Mouse (Mus musculus) MEL (cell line): ENCODE results near the gene Hcrtr1. TPM values are rescaled to one million over a fixed set of nuclear protein-coding genes. Genes with fewer than 3 reads are reported as not detected.

Experiments used
- DNase-seq: peaks from one replicate; pipeline ENCODE4 v3.0.0; 2011; ENCODE audit warnings: low read depth, low spot score
- H3K27ac ChIP-seq: 2 replicates; pipeline ENCODE4 v1.5.1; 2012; ENCODE audit warnings: low read depth, mild to moderate bottlenecking, control low read depth, low read length, moderate library complexity; ENCODE audit not compliant: control insufficient read depth
- H3K27me3 ChIP-seq, 2 experiments: fragments of 150-350 bp in 1 of 2; sonication (generic) in 1 of 2; 2 replicates each; pipeline ENCODE4 v1.6.1; 2012; ENCODE audit warnings: low read length in 2 of 2, mild to moderate bottlenecking in 2 of 2, improper control_type of control experiment in 1 of 2, moderate library complexity in 1 of 2; ENCODE audit not compliant: insufficient read depth in 2 of 2, control insufficient read depth in 1 of 2
- H3K36me3 ChIP-seq, 2 experiments: 2 replicates each; pipeline ENCODE4 v1.6.1; 2012 to 2014; ENCODE audit warnings: low read length in 2 of 2, improper control_type of control experiment in 1 of 2, inconsistent platforms in 1 of 2, mild to moderate bottlenecking in 1 of 2; ENCODE audit not compliant: insufficient read depth in 2 of 2, control insufficient read depth in 1 of 2
- H3K4me1 ChIP-seq, 2 experiments: fragments of 150-350 bp in 1 of 2; sonication (generic) in 1 of 2; 2 replicates each; pipeline ENCODE4 v1.6.1; 2012; ENCODE audit warnings: low read length in 2 of 2, improper control_type of control experiment in 1 of 2, mild to moderate bottlenecking in 1 of 2; ENCODE audit not compliant: insufficient read depth in 2 of 2, control insufficient read depth in 1 of 2
- H3K4me3 ChIP-seq, 2 experiments: fragments of 150-350 bp in 1 of 2; sonication (generic) in 1 of 2; 2 replicates each; pipeline ENCODE4 v1.5.1; 2012; ENCODE audit warnings: low read depth in 2 of 2, low read length in 2 of 2, mild to moderate bottlenecking in 2 of 2, moderate library complexity in 2 of 2, control low read depth in 1 of 2, improper control_type of control experiment in 1 of 2; ENCODE audit not compliant: control insufficient read depth in 1 of 2, insufficient read depth in 1 of 2
- H3K79me2 ChIP-seq: 2 replicates; pipeline ENCODE4 v1.6.1; 2012; ENCODE audit warnings: mild to moderate bottlenecking, low read length, moderate library complexity; ENCODE audit not compliant: control insufficient read depth, poor library complexity, insufficient read depth
- H3K9ac ChIP-seq: 2 replicates; pipeline ENCODE4 v1.6.1; 2012; ENCODE audit warnings: low read depth, mild to moderate bottlenecking, control low read depth, low read length, moderate library complexity; ENCODE audit not compliant: control insufficient read depth, poor library complexity, severe bottlenecking
- H3K9me3 ChIP-seq: fragments of 150-350 bp; sonication (generic); replicated peaks from 2 replicates; pipeline ENCODE4 v1.6.1; 2012; ENCODE audit warnings: mild to moderate bottlenecking, low read length, improper control_type of control experiment, moderate library complexity; ENCODE audit not compliant: insufficient read depth
- CHD2 ChIP-seq: IDR thresholded peaks from 2 replicates; pipeline ENCODE4 v1.6.1; 2011; ENCODE audit warnings: low read length, improper control_type of control experiment
- MAFK ChIP-seq: IDR thresholded peaks from 2 replicates; pipeline ENCODE4 v1.6.1; 2011; ENCODE audit warnings: low read depth, mild to moderate bottlenecking, low read length, improper control_type of control experiment, borderline replicate concordance
- MAX ChIP-seq: IDR thresholded peaks from 2 replicates; pipeline ENCODE4 v1.6.1; 2011; ENCODE audit warnings: low read length, improper control_type of control experiment
- MYB ChIP-seq: IDR thresholded peaks from 2 replicates; pipeline ENCODE4 v1.6.1; 2011; ENCODE audit warnings: mild to moderate bottlenecking, low read depth, low read length, improper control_type of control experiment
- MYC ChIP-seq: IDR thresholded peaks from 2 replicates; pipeline ENCODE4 v1.6.1; 2011; ENCODE audit warnings: low read depth, mild to moderate bottlenecking, low read length, improper control_type of control experiment, moderate library complexity
- SMC3 ChIP-seq: IDR thresholded peaks from 2 replicates; pipeline ENCODE4 v1.6.1; 2011; ENCODE audit warnings: low read depth, low read length, improper control_type of control experiment
- TAL1 ChIP-seq: IDR thresholded peaks from 2 replicates; pipeline ENCODE4 v1.6.1; 2012; ENCODE audit warnings: mild to moderate bottlenecking, inconsistent platforms, low read length, moderate library complexity, mixed read lengths
- ZC3H11A ChIP-seq: IDR thresholded peaks from 2 replicates; pipeline ENCODE4 v1.6.1; 2012; ENCODE audit warnings: low read depth, mild to moderate bottlenecking, inconsistent platforms, low read length, improper control_type of control experiment
- ZNF384 ChIP-seq: IDR thresholded peaks from 2 replicates; pipeline ENCODE4 v1.6.1; 2012; ENCODE audit warnings: low read depth, mild to moderate bottlenecking, inconsistent platforms, low read length, improper control_type of control experiment
- polyA plus RNA-seq, 2 experiments: library from polyadenylated mRNA; stranded (reverse) in 1 of 2; unstranded in 1 of 2; fragments of >175 nt in 1 of 2; fragments of >200 nt in 1 of 2; gene quantifications; 2 replicates each; pipeline versions ENCODE4 v1.2.1 to v1.2.4; 2012; ENCODE audit warnings: low replicate concordance in 2 of 2, low read depth in 1 of 2; ENCODE audit not compliant: insufficient read length in 2 of 2, insufficient read depth in 1 of 2, missing spikeins in 1 of 2
- total RNA-seq: library from RNA; depleted of rRNA; stranded (reverse); fragments of 300-350 nt; gene quantifications from 2 replicates; pipeline ENCODE4 v1.2.3, GENCODE M21; 2012; rRNA removed

Gene Hcrtr1
- total and polyA plus RNA-seq, 3 experiments = not detected

- Histone ChIP-seq H3K4me3 (no peak overlapping the region), H3K4me1 (no peaks in the 10 kb centered on the region), H3K9ac (no peak overlapping the region), H3K36me3 (no peaks in the 10 kb centered on the region), H3K9me3 (no peaks in the 10 kb centered on the region), H3K27ac (no peak overlapping the region), H3K27me3 (peaks cover 0 to 2% of the 10 kb centered on the region in 2 experiments; a peak in 3 of 4 replicates), H3K79me2 (no peaks in the 10 kb centered on the region)
- TF ChIP-seq MYB = no peak
- DNase-seq = no peak
These were observed 56.9 kb downstream of the Hcrtr1 start for GRCm38 (mm10) chr4:130082211-130082610.

- Histone ChIP-seq H3K79me2 (no peaks in the 10 kb centered on the region), H3K4me1 (no peaks in the 10 kb centered on the region), H3K9me3 (no peaks in the 10 kb centered on the region), H3K27ac (no peak overlapping the region)
- no peak for TF ChIP-seq MYB
- TF ChIP-seq MAFK = no peak
- TF ChIP-seq ZC3H11A = no peak
- TF ChIP-seq TAL1 = no peak
- no peak for TF ChIP-seq SMC3
- no peak for TF ChIP-seq MAX
- TF ChIP-seq ZNF384 = no peak
- no peak for TF ChIP-seq MYC
- TF ChIP-seq CHD2 = no peak
- TF ChIP-seq, all 39 proteins: peak for 0
- Histone ChIP-seq H3K4me3 (no peak overlapping the region), H3K9ac (no peak overlapping the region), H3K36me3 (no peaks in the 10 kb centered on the region), H3K27me3 (peaks cover 0 to 2% of the 10 kb centered on the region in 2 experiments; a peak in 3 of 4 replicates)
- DNase-seq = no peak
These were observed 57.6 kb downstream of the Hcrtr1 start for GRCm38 (mm10) chr4:130081345-130082190.

Other genes with a start within 250 kb of the Hcrtr1 start
- gene Spocd1, start 210.1 kb downstream of the Hcrtr1 start, total RNA-seq = not detected in 2 replicates
- under 1 TPM in 1 of 2 experiments, not detected in 1; 0.03 TPM for gene Spocd1, start 210.1 kb downstream of the Hcrtr1 start, polyA plus RNA-seq
- 0.04 TPM in 1 of 2 replicates, not detected in the other for gene Adgrb2, start 154.5 kb downstream of the Hcrtr1 start, total RNA-seq
- gene Adgrb2, start 154.5 kb downstream of the Hcrtr1 start, polyA plus RNA-seq = under 1 TPM in 1 of 2 experiments, not detected in 1; 0.15 TPM
- 0.23 and 0.50 TPM in 2 replicates for gene Col16a1, start 91.5 kb downstream of the Hcrtr1 start, total RNA-seq
- under 1 TPM in 1 of 2 experiments, not detected in 1; 0.25 TPM for gene Col16a1, start 91.5 kb downstream of the Hcrtr1 start, polyA plus RNA-seq
- gene Pef1, start 36.8 kb downstream of the Hcrtr1 start, total RNA-seq = 24.3 and 27.3 TPM in 2 replicates
- 10 to 100 TPM in 1 of 2 experiments, not detected in 1; 49.8 TPM for gene Pef1, start 36.8 kb downstream of the Hcrtr1 start, polyA plus RNA-seq
- gene Tinagl1, start 35.8 kb upstream of the Hcrtr1 start, total RNA-seq = 6.1 and 6.2 TPM in 2 replicates
- gene Tinagl1, start 35.8 kb upstream of the Hcrtr1 start, polyA plus RNA-seq = 10 to 100 TPM in 1 of 2 experiments, not detected in 1; 21.9 TPM
- not detected in 2 replicates for gene Gm853, start 83.0 kb upstream of the Hcrtr1 start, total RNA-seq
- under 1 TPM in 1 of 2 experiments, not detected in 1; 0.04 TPM for gene Gm853, start 83.0 kb upstream of the Hcrtr1 start, polyA plus RNA-seq
- not detected in 2 replicates for gene Serinc2, start 139.8 kb upstream of the Hcrtr1 start, total RNA-seq
- gene Serinc2, start 139.8 kb upstream of the Hcrtr1 start, polyA plus RNA-seq = under 1 TPM in 1 of 2 experiments, not detected in 1; 0.21 TPM
- not detected in 2 replicates for gene Fabp3, start 169.2 kb upstream of the Hcrtr1 start, total RNA-seq
- under 1 TPM in 1 of 2 experiments, not detected in 1; 0.60 TPM for gene Fabp3, start 169.2 kb upstream of the Hcrtr1 start, polyA plus RNA-seq
- not detected in 2 replicates for gene Gm10570, start 169.3 kb upstream of the Hcrtr1 start, total RNA-seq
- not detected for gene Gm10570, start 169.3 kb upstream of the Hcrtr1 start, polyA plus RNA-seq
- 35.8 and 43.7 TPM in 2 replicates for gene Zcchc17, start 220.6 kb upstream of the Hcrtr1 start, total RNA-seq
- 10 to 100 TPM in 1 of 2 experiments, not detected in 1; 62.5 TPM for gene Zcchc17, start 220.6 kb upstream of the Hcrtr1 start, polyA plus RNA-seq
- 127 and 133 TPM in 2 replicates for gene Snrnp40, start 220.8 kb upstream of the Hcrtr1 start, total RNA-seq
- gene Snrnp40, start 220.8 kb upstream of the Hcrtr1 start, polyA plus RNA-seq = 100 to 1,000 TPM; 151 to 371 TPM